Mouse (Mus musculus): ENCODE results near the gene Calm4.

Calm4 gene

GRCm38 (mm10) chr13:3861251-3861650 is 23.7 kb downstream of the Calm4 start:
- DNase-seq = no peak

GRCm38 (mm10) chr13:3862325-3862724 is 24.8 kb downstream of the Calm4 start:
- DNase-seq = no peak

- DNase-seq = no peak
Observed at GRCm38 (mm10) chr13:3862922-3863580, 25.5 kb downstream of the Calm4 start.

- DNase-seq = no peak
Observed at GRCm38 (mm10) chr13:3865648-3866354, 28.2 kb downstream of the Calm4 start.

GRCm38 (mm10) chr13:3866355-3867052 is 28.9 kb downstream of the Calm4 start:
- DNase-seq = no peak

- no peak for DNase-seq
Observed at GRCm38 (mm10) chr13:3867158-3867557, 29.6 kb downstream of the Calm4 start.

- no peak for DNase-seq
Observed at GRCm38 (mm10) chr13:3869901-3870300, 32.3 kb downstream of the Calm4 start.

- no peak for DNase-seq
Observed at GRCm38 (mm10) chr13:3872832-3873231, 35.3 kb downstream of the Calm4 start.

- peak in 1 of 2 experiments; percentile 12 for DNase-seq
Observed at GRCm38 (mm10) chr13:3876448-3876847, 38.9 kb downstream of the Calm4 start.

GRCm38 (mm10) chr13:3877185-3877584 is 39.6 kb downstream of the Calm4 start:
- DNase-seq = peak in 1 of 2 experiments; percentile 17

- no peak for DNase-seq
Observed at GRCm38 (mm10) chr13:3877679-3878220, 40.2 kb downstream of the Calm4 start.

- no peak for DNase-seq
Observed at GRCm38 (mm10) chr13:3886663-3887062, 49.1 kb downstream of the Calm4 start.
